Mouse (Mus musculus) CH12.LX (cell line): ENCODE data around the gene Bst2. TPM values are rescaled to one million over a fixed set of nuclear protein-coding genes. Genes with fewer than 3 reads are reported as not detected.

ENCODE experiments used
- DNase-seq: peaks from one replicate; pipeline ENCODE4 v3.0.0-alpha.2; 2013; ENCODE audit errors: extremely low read depth
- H3K27ac ChIP-seq: 2 replicates; pipeline ENCODE4 v1.5.1; 2012; ENCODE audit warnings: low read depth, mild to moderate bottlenecking, control low read depth, moderate library complexity; ENCODE audit not compliant: insufficient read depth
- H3K27me3 ChIP-seq: replicated peaks from 2 replicates; pipeline ENCODE3; 2012; ENCODE audit warnings: inconsistent platforms
- H3K36me3 ChIP-seq, 2 experiments: replicated peaks in 1 of 2; 2 replicates each; pipeline versions ENCODE3 to v1.6.1; 2012; ENCODE audit warnings: inconsistent platforms in 1 of 2, low read length in 1 of 2, mild to moderate bottlenecking in 1 of 2, mixed read lengths in 1 of 2, moderate library complexity in 1 of 2; ENCODE audit not compliant: control insufficient read depth in 1 of 2, insufficient read depth in 1 of 2
- H3K4me1 ChIP-seq, 2 experiments: 2 replicates each; pipeline ENCODE4 v1.6.1; 2012; ENCODE audit warnings: inconsistent platforms in 1 of 2, moderate library complexity in 1 of 2; ENCODE audit not compliant: insufficient read depth in 2 of 2, control insufficient read depth in 1 of 2
- H3K4me2 ChIP-seq: 2 replicates; pipeline ENCODE4 v1.6.1; 2012; ENCODE audit warnings: low read depth, mild to moderate bottlenecking, control low read depth; ENCODE audit not compliant: poor library complexity, insufficient read depth, severe bottlenecking
- H3K4me3 ChIP-seq, 3 experiments: fragments of 150-350 bp in 1 of 3; sonication (generic) in 1 of 3; replicated peaks in 1 of 3; 2 replicates each; pipeline versions ENCODE3 to v1.5.1; 2011 to 2012; ENCODE audit warnings: low read depth in 2 of 3, low read length in 2 of 3, mild to moderate bottlenecking in 2 of 3, moderate library complexity in 2 of 3, control low read depth in 1 of 3, improper control_type of control experiment in 1 of 3, inconsistent platforms in 1 of 3, mixed read lengths in 1 of 3; ENCODE audit not compliant: poor library complexity in 1 of 3
- H3K79me2 ChIP-seq: replicated peaks from 2 replicates; pipeline ENCODE4 v1.6.1; 2012; ENCODE audit warnings: mild to moderate bottlenecking, moderate library complexity; ENCODE audit not compliant: control insufficient read depth, poor library complexity, insufficient read depth, severe bottlenecking; ENCODE audit errors: extremely low read depth
- H3K9ac ChIP-seq: 2 replicates; pipeline ENCODE4 v1.6.1; 2012; ENCODE audit warnings: low read depth, mild to moderate bottlenecking, control low read depth, moderate library complexity; ENCODE audit not compliant: insufficient read depth
- H3K9me3 ChIP-seq: replicated peaks from 2 replicates; pipeline ENCODE3; 2012; ENCODE audit warnings: low read length, inconsistent platforms, mixed read lengths
- BHLHE40 ChIP-seq: IDR thresholded peaks from 2 replicates; pipeline ENCODE4 v1.6.1; 2011; ENCODE audit warnings: mild to moderate bottlenecking, low read depth, low read length, improper control_type of control experiment
- CHD1 ChIP-seq: IDR thresholded peaks from 2 replicates; pipeline ENCODE4 v1.6.1; 2012; ENCODE audit warnings: low read depth, low read length, improper control_type of control experiment, inconsistent platforms
- CHD2 ChIP-seq: IDR thresholded peaks from 2 replicates; pipeline ENCODE4 v1.6.1; 2011; ENCODE audit warnings: low read length, improper control_type of control experiment
- CTCF ChIP-seq, 2 experiments: IDR thresholded peaks in 1 of 2; conservative IDR thresholded peaks in 1 of 2; 2 replicates each; pipeline ENCODE4 v1.5.1; 2011 to 2012; ENCODE audit warnings: low read depth in 2 of 2, low read length in 2 of 2, improper control_type of control experiment in 1 of 2, inconsistent platforms in 1 of 2, mild to moderate bottlenecking in 1 of 2, moderate library complexity in 1 of 2
- E2F4 ChIP-seq: IDR thresholded peaks from 2 replicates; pipeline ENCODE4 v1.6.1; 2011; ENCODE audit warnings: low read depth, low read length, improper control_type of control experiment; ENCODE audit not compliant: insufficient replicate concordance
- EP300 ChIP-seq: IDR thresholded peaks from 2 replicates; pipeline ENCODE4 v1.6.1; 2011; ENCODE audit warnings: low read length, improper control_type of control experiment
- GABPA ChIP-seq: IDR thresholded peaks from 2 replicates; pipeline ENCODE4 v1.6.1; 2012; ENCODE audit warnings: low read depth, low read length, improper control_type of control experiment, inconsistent platforms; ENCODE audit not compliant: insufficient replicate concordance
- JUN ChIP-seq: IDR thresholded peaks from 2 replicates; pipeline ENCODE4 v1.6.1; 2011; ENCODE audit warnings: low read depth, mild to moderate bottlenecking, low read length, improper control_type of control experiment, moderate library complexity; ENCODE audit not compliant: insufficient read depth
- JUND ChIP-seq: conservative IDR thresholded peaks from 2 replicates; pipeline ENCODE4 v1.6.1; 2011; ENCODE audit warnings: low read depth, low read length, improper control_type of control experiment
- MAX ChIP-seq: IDR thresholded peaks from 2 replicates; pipeline ENCODE4 v1.6.1; 2011; ENCODE audit warnings: low read length, improper control_type of control experiment
- MAZ ChIP-seq: IDR thresholded peaks from 2 replicates; pipeline ENCODE4 v1.6.1; 2012; ENCODE audit warnings: low read depth, mild to moderate bottlenecking, inconsistent platforms, low read length, improper control_type of control experiment, moderate library complexity
- MEF2A ChIP-seq: IDR thresholded peaks from 2 replicates; pipeline ENCODE4 v1.6.1; 2014; ENCODE audit warnings: low read depth, mild to moderate bottlenecking, inconsistent platforms, low read length, improper control_type of control experiment, borderline replicate concordance
- MYC ChIP-seq: IDR thresholded peaks from 2 replicates; pipeline ENCODE4 v1.6.1; 2011; ENCODE audit warnings: low read depth, mild to moderate bottlenecking, improper control_type of control experiment, low read length
- NELFE ChIP-seq: IDR thresholded peaks from 2 replicates; pipeline ENCODE4 v1.6.1; 2011; ENCODE audit warnings: low read depth, low read length, improper control_type of control experiment
- NRF1 ChIP-seq: IDR thresholded peaks from 2 replicates; pipeline ENCODE4 v1.6.1; 2014; ENCODE audit warnings: low read depth, mild to moderate bottlenecking, inconsistent platforms, low read length, improper control_type of control experiment, moderate library complexity
- PAX5 ChIP-seq: IDR thresholded peaks from 2 replicates; pipeline ENCODE4 v1.6.1; 2012; ENCODE audit warnings: low read length, inconsistent platforms, mixed read lengths
- RAD21 ChIP-seq: IDR thresholded peaks from 2 replicates; pipeline ENCODE4 v1.6.1; 2011; ENCODE audit warnings: low read depth, mild to moderate bottlenecking, low read length, improper control_type of control experiment, moderate library complexity
- RCOR1 ChIP-seq: conservative IDR thresholded peaks from 2 replicates; pipeline ENCODE4 v1.6.1; 2012; ENCODE audit warnings: low read depth, mild to moderate bottlenecking, inconsistent platforms, low read length, improper control_type of control experiment
- SIN3A ChIP-seq: IDR thresholded peaks from 2 replicates; pipeline ENCODE4 v1.6.1; 2012; ENCODE audit warnings: low read length, improper control_type of control experiment, inconsistent platforms
- SMC3 ChIP-seq: IDR thresholded peaks from 2 replicates; pipeline ENCODE4 v1.6.1; 2011; ENCODE audit warnings: low read depth, low read length, improper control_type of control experiment
- TBP ChIP-seq: conservative IDR thresholded peaks from 2 replicates; pipeline ENCODE4 v1.6.1; 2011; ENCODE audit warnings: low read depth, low read length, improper control_type of control experiment
- TCF12 ChIP-seq: IDR thresholded peaks from 2 replicates; pipeline ENCODE4 v1.6.1; 2014; ENCODE audit warnings: low read depth, mild to moderate bottlenecking, inconsistent platforms, low read length, improper control_type of control experiment
- UBTF ChIP-seq: IDR thresholded peaks from 2 replicates; pipeline ENCODE4 v1.6.1; 2012; ENCODE audit warnings: low read depth, mild to moderate bottlenecking, inconsistent platforms, low read length, improper control_type of control experiment, moderate library complexity
- USF1 ChIP-seq: IDR thresholded peaks from 2 replicates; pipeline ENCODE4 v1.6.1; 2014; ENCODE audit warnings: low read depth, mild to moderate bottlenecking, inconsistent platforms, low read length, improper control_type of control experiment
- USF2 ChIP-seq: conservative IDR thresholded peaks from 2 replicates; pipeline ENCODE4 v1.6.1; 2011; ENCODE audit warnings: low read depth, low read length, improper control_type of control experiment
- ZKSCAN1 ChIP-seq: IDR thresholded peaks from 2 replicates; pipeline ENCODE4 v1.6.1; 2012; ENCODE audit warnings: low read depth, inconsistent platforms, low read length, improper control_type of control experiment, borderline replicate concordance
- ZMIZ1 ChIP-seq: IDR thresholded peaks from 2 replicates; pipeline ENCODE4 v1.6.1; 2012; ENCODE audit warnings: low read depth, mild to moderate bottlenecking, inconsistent platforms, low read length, improper control_type of control experiment
- ZNF384 ChIP-seq: IDR thresholded peaks from 2 replicates; pipeline ENCODE4 v1.6.1; 2012; ENCODE audit warnings: low read depth, low read length, improper control_type of control experiment, inconsistent platforms
- dilution Hi-C: fragments of 300-500 bp; cut with MboI; formaldehyde crosslinking; loops from 2 replicates; pipeline ENCODE4 v1.14.3; 2020; ENCODE audit warnings: low sequenced_read_pairs; ENCODE audit not compliant: extremely low pct_unique_long_range_greater_than_20kb, extremely low pct_ligation_motif_present
- in situ Hi-C: fragments of 300-500 bp; cut with MboI; formaldehyde crosslinking; loops from 3 replicates; pipeline ENCODE4 v1.14.3; 2019; ENCODE audit warnings: low sequenced_read_pairs, low pct_ligation_motif_present, low pct_unique_long_range_greater_than_20kb, mixed read lengths
- polyA plus RNA-seq: library from polyadenylated mRNA; unstranded; fragments of >175 nt; gene quantifications from 2 replicates; pipeline ENCODE4 v1.2.1, GENCODE M21; 2012; ENCODE audit warnings: low read depth; ENCODE audit not compliant: insufficient read length
- total RNA-seq, 2 experiments: library from RNA; depleted of rRNA; stranded (reverse); fragments of 300-350 nt in 1 of 2; fragments of >200 nt in 1 of 2; gene quantifications; 2 replicates each; pipeline ENCODE4 v1.2.3; 2012 to 2014

The Bst2 gene
- total and polyA plus RNA-seq, 3 experiments: 214 to 424 (median 304) TPM

GRCm38 (mm10) chr8:71528362-71529073 lies 8.7 kb downstream of the Bst2 start:
- dilution Hi-C loops: no loop called here
- Histone ChIP-seq H3K36me3 (no peaks in the 10 kb centered on the region), H3K4me2 (no peak overlapping the region), H3K27me3 (no peaks in the 10 kb centered on the region), H3K9ac (no peak overlapping the region), H3K9me3 (no peaks in the 10 kb centered on the region), H3K4me3 (no peak overlapping the region), H3K79me2 (no peaks in the 10 kb centered on the region), H3K27ac (peak overlapping the region; percentile 5; the same call in 1 of the 2 replicates), H3K4me1 (peaks cover 32 to 60% of the 10 kb centered on the region in 2 experiments)
- in situ Hi-C loops: no loop called here
- no peak for DNase-seq
- TF ChIP-seq RAD21 (no peak), CHD2 (no peak), MYC (no peak), USF2 (no peak), RCOR1 (no peak), TCF12 (no peak), NELFE (no peak), SIN3A (no peak), USF1 (no peak), SMC3 (no peak), CTCF (conservative IDR thresholded peaks at IDR 0.05 in 1 of 2, IDR thresholded peaks at IDR 0.05 in 1 of 2; ENCODE audit: low read depth in 2 of 2, low read length in 2 of 2) (no peak), JUND (no peak), BHLHE40 (no peak), UBTF (no peak), MAZ (no peak)

GRCm38 (mm10) chr8:71527162-71527870 lies 9.9 kb downstream of the Bst2 start:
- no peaks in the 10 kb centered on the region for H3K27me3 ChIP-seq
- in situ Hi-C loops (no loop called here), dilution Hi-C loops (no loop called here)
- peak overlapping the region; percentile 26; the same call in 1 of the 2 replicates for H3K4me2 ChIP-seq
- H3K27ac ChIP-seq: peak overlapping the region; percentile 40; the same call in 1 of the 2 replicates
- no peak overlapping the region for H3K4me3 ChIP-seq
- peak overlapping the region; percentile 41; the same call in 1 of the 2 replicates for H3K9ac ChIP-seq
- no peaks in the 10 kb centered on the region for H3K79me2 ChIP-seq
- no peaks in the 10 kb centered on the region for H3K9me3 ChIP-seq
- H3K36me3 ChIP-seq: no peaks in the 10 kb centered on the region
- peak; percentile 37 for DNase-seq
- peaks cover 27 to 48% of the 10 kb centered on the region in 2 experiments for H3K4me1 ChIP-seq
- TF ChIP-seq GABPA (no peak), MEF2A (peak; percentile 70), TBP (no peak), JUN (no peak), MAZ (no peak), MAX (no peak), MYC (no peak), CTCF (conservative IDR thresholded peaks at IDR 0.05 in 1 of 2, IDR thresholded peaks at IDR 0.05 in 1 of 2; ENCODE audit: low read depth in 2 of 2, low read length in 2 of 2) (no peak), USF1 (peak; percentile 10; the same call in 1 of the 2 replicates), SMC3 (no peak), NRF1 (no peak), CHD1 (no peak), ZNF384 (no peak), UBTF (no peak), PAX5 (no peak), BHLHE40 (peak; percentile 64), ZKSCAN1 (no peak), RAD21 (no peak), ZMIZ1 (no peak), SIN3A (no peak), EP300 (no peak; the same call in 1 of the 2 replicates), NELFE (no peak), CHD2 (peak; percentile 64; the same call in 1 of the 2 replicates), USF2 (no peak), E2F4 (no peak)
